Mouse (Mus musculus): ENCODE measurements around the gene Gm20388.

GRCm38 (mm10) chr8:120181861-120182414, 271.3 kb downstream of the Gm20388 start:
- TF ChIP-seq CTCF (IDR thresholded peaks at IDR 0.05; ENCODE audit: low read depth), result no peak
- no peak for TF ChIP-seq EP300 (optimal IDR thresholded peaks at IDR 0.05)
